Mouse (Mus musculus) hindbrain, embryonic 12.5 days (tissue): ENCODE results near the gene Olfr1121. TPM values are rescaled to one million over a fixed set of nuclear protein-coding genes. Genes with fewer than 3 reads are reported as not detected.
"Not testable (repeated sequence)": the region's sequence is repeated elsewhere in the genome, so short reads cannot be mapped to it uniquely, and the experiment has no call there.

ENCODE experiments used
- ATAC-seq: fragments of 200-750 bp; cut with Nextera tagmentation; 2 replicates; pipeline ENCODE4 v1.8.0; 2017; ENCODE audit warnings: moderate TSS enrichment; ENCODE audit not compliant: low FRiP score
- H3K27ac ChIP-seq: fragments of 300-500 bp; sonication (generic); 2 replicates; pipeline ENCODE4 v1.5.1; 2016; ENCODE audit warnings: mild to moderate bottlenecking
- H3K27me3 ChIP-seq: fragments of 300-500 bp; sonication (generic); 2 replicates; pipeline ENCODE4 v1.6.1; 2016; ENCODE audit warnings: mild to moderate bottlenecking
- H3K36me3 ChIP-seq: fragments of 300-500 bp; sonication (generic); 2 replicates; pipeline ENCODE4 v1.6.1; 2016; ENCODE audit warnings: mild to moderate bottlenecking
- H3K4me1 ChIP-seq: fragments of 300-500 bp; sonication (generic); 2 replicates; pipeline ENCODE4 v1.6.1; 2016
- H3K4me2 ChIP-seq: fragments of 300-500 bp; sonication (generic); replicated peaks from 2 replicates; pipeline ENCODE4 v1.6.1; 2016; ENCODE audit warnings: mild to moderate bottlenecking
- H3K4me3 ChIP-seq: fragments of 300-500 bp; sonication (generic); 2 replicates; pipeline ENCODE4 v1.5.1; 2016; ENCODE audit warnings: mild to moderate bottlenecking
- H3K9ac ChIP-seq: fragments of 300-500 bp; sonication (generic); 2 replicates; pipeline ENCODE4 v1.6.1; 2016; ENCODE audit warnings: mild to moderate bottlenecking, moderate library complexity
- H3K9me3 ChIP-seq: fragments of 300-500 bp; sonication (generic); replicated peaks from 2 replicates; pipeline ENCODE4 v1.6.1; 2016; ENCODE audit warnings: mild to moderate bottlenecking
- WGBS: fragments of 180-500 bp; shearing (Covaris S2); methylation state at CpG from one replicate; pipeline ENCODE4 v1.1.7; 2016; 5-methylcytosine and 5-hydroxymethylcytosine counted together
- polyA plus RNA-seq: library from polyadenylated mRNA; unstranded; fragments of >200 nt; fragmentation: Nextera tagmentation; extraction: Ambion mirVana; gene quantifications from 2 replicates; pipeline ENCODE4 v1.2.1, GENCODE M21; 2016

Olfr1121 gene
- polyA plus RNA-seq = not detected in 2 replicates

DNA sequence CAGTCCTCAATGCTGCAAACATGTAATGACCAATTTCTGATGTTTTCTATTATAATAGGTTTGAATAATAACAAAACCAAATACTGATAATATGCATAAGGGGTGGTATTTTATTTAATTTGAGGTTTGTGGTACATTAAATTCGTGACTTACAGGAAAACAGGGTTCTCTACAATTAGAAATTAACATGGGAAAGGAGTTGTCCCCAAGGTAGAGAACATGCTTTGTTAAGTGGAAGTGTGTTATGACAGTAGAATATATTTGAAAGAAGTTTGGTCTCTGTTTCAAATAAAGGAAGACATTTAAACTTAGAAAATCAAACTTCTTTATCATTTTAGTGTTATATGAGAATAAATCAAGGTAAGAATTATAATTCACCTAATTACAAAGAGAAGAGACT is at the start of gene Olfr1121:
Gene Olfr1121, plus strand, starts transcription at position 301 of the 400 bp plus-strand sequence.
- H3K36me3 ChIP-seq = no peaks in the 10 kb centered on the region
- H3K4me1 ChIP-seq = no peaks in the 10 kb centered on the region
- no peak within 1 kb of the TSS for H3K9ac ChIP-seq
- H3K4me2 ChIP-seq = no peak within 1 kb of the TSS
- no peak within 1 kb of the TSS for H3K4me3 ChIP-seq
- 36% methylated on average over 1 of the region's 1 CpGs for WGBS
- no peak for ATAC-seq
- H3K27ac ChIP-seq = no peak within 1 kb of the TSS
- no peaks in the 10 kb centered on the region for H3K27me3 ChIP-seq
- no peaks in the 10 kb centered on the region for H3K9me3 ChIP-seq

DNA sequence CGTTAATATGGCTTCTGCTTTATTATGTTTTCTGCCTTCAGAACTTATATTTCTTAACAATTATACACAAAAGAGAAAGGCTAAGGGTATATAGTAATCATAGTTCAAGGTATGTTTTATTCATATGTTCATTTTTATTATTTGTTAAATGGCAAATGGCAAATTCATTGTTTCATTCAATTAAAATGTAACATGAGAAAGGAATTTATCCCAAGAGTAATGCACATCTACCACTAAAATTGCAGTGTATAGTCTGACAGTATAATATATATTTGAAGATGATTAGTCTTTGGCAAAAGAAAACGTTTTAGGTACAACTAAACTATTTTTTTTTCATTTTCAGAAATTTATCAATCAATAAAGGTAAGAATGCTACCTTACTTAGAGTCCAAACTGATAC is 15.2 kb upstream of the Olfr1121 start, which contains the start of gene Olfr1120:
Gene Olfr1120, plus strand, starts transcription at position 301 of the 400 bp plus-strand sequence.
- no peak within 1 kb of the TSS for H3K27ac ChIP-seq
- no peak within 1 kb of the TSS for H3K4me2 ChIP-seq
- no peak within 1 kb of the TSS for H3K4me3 ChIP-seq
- no peak for ATAC-seq
- no peaks in the 10 kb centered on the region for H3K9me3 ChIP-seq
- WGBS = 65% methylated on average over 2 of the region's 2 CpGs
- H3K9ac ChIP-seq = no peak within 1 kb of the TSS
- H3K36me3 ChIP-seq = no peaks in the 10 kb centered on the region
- no peaks in the 10 kb centered on the region for H3K4me1 ChIP-seq
- no peaks in the 10 kb centered on the region for H3K27me3 ChIP-seq

DNA sequence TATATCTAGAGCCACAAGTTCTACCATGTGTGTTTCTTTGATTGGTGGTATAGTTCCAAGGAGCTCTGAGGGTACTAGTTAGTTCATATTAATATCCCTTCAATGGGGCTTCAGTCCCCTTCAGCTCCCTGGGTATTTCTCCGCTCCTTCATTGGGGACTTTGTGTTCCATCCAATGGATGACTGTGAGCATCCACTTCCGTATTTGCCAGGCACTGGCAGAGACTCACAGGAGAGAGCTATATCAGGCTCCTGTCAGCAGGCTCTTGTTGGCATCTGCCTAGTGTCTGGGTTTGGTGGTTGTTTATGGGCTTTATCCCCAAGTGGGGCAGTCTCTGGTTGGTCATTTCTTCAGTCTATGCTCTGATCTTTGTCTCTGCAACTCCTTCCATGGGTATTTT is 9.6 kb upstream of the Olfr1121 start:
- H3K9me3 ChIP-seq, H3K4me1 ChIP-seq, H3K4me2 ChIP-seq, H3K27me3 ChIP-seq, H3K27ac ChIP-seq, H3K9ac ChIP-seq, ATAC-seq, H3K36me3 ChIP-seq, H3K4me3 ChIP-seq: not testable (repeated sequence)
- 83% methylated on average over 2 of the region's 2 CpGs for WGBS

DNA sequence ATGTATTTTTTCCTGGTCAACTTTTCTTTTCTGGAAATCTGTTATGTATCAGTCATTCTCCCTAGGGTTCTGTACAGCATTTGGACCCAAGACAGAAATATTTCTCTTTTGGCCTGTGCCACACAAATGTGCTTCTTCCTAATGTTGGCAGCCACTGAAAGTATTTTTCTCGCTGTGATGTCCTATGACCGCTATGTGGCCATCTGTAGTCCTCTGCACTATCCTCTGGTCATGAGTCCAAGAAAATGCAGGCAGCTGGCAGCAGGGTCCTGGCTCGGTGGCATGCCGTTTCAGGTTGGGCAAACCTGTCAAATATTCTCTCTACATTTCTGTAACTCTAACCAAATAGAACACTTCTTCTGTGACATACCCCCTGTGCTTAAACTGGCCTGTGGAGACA is 2.0 kb downstream of the Olfr1121 start:
- Histone ChIP-seq H3K4me1 (no peaks in the 10 kb centered on the region), H3K27ac (no peak overlapping the region), H3K9me3 (no peaks in the 10 kb centered on the region), H3K36me3 (no peaks in the 10 kb centered on the region), H3K27me3 (no peaks in the 10 kb centered on the region), H3K9ac (no peak overlapping the region), H3K4me2 (no peak overlapping the region), H3K4me3 (no peak overlapping the region)
- WGBS = 89% methylated on average over 4 of the region's 4 CpGs
- no peak for ATAC-seq

DNA sequence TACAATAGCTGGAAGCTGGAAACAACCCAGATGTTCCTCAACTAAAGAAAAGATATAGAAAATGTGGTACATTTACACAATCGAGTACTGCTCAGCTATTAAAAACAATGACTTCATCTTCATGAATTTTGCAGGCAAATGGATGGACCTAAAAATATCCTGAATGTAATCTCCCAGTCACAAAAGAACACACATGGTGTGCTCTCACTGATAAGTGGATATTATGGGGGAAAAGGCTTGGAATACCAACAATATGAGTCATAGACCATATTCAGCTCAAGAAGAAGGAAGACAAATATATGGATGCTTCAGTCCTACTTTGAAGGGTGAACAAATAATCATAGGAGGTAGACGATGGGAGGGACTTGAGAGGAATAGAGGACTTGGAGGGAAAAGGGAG is 14.2 kb downstream of the Olfr1121 start:
- H3K9me3 ChIP-seq = no peaks in the 10 kb centered on the region
- H3K27me3 ChIP-seq = no peaks in the 10 kb centered on the region
- no peaks in the 10 kb centered on the region for H3K4me1 ChIP-seq
- ATAC-seq = no peak
- H3K4me3 ChIP-seq = no peak overlapping the region
- no peak overlapping the region for H3K27ac ChIP-seq
- 90% methylated on average over 2 of the region's 2 CpGs for WGBS
- no peak overlapping the region for H3K4me2 ChIP-seq
- no peak overlapping the region for H3K9ac ChIP-seq
- no peaks in the 10 kb centered on the region for H3K36me3 ChIP-seq

DNA sequence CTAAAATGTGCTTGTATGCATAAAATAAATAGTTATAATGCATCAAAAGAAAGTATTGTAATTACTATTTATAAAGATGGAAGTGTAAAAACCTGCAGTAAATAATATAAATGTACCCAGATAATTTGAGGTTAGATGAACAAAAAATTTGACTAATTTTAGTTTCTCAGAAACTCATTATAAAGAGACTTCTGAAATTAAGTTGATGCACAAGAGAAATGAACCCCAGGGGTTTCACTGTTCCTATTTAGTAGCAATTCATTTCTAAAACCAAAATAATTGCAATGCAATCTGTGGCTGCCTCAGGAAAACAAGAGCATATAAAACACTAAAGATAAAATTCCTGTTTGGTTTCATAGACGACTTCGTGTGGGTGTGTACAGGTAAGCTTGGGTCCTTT is 15.9 kb downstream of the Olfr1121 start, which contains the start of gene Olfr1122:
Gene Olfr1122, plus strand, starts transcription at position 301 of the 400 bp plus-strand sequence.
- Histone ChIP-seq H3K27me3 (no peaks in the 10 kb centered on the region), H3K9ac (no peak within 1 kb of the TSS), H3K4me2 (no peak within 1 kb of the TSS), H3K4me3 (no peak within 1 kb of the TSS), H3K9me3 (no peaks in the 10 kb centered on the region), H3K36me3 (no peaks in the 10 kb centered on the region), H3K27ac (no peak within 1 kb of the TSS), H3K4me1 (no peaks in the 10 kb centered on the region)
- WGBS = 91% methylated on average over 2 of the region's 2 CpGs
- ATAC-seq = no peak

- not testable (repeated sequence) for H3K4me3 ChIP-seq, H3K4me1 ChIP-seq, H3K27ac ChIP-seq, H3K9me3 ChIP-seq, H3K4me2 ChIP-seq, H3K27me3 ChIP-seq, H3K9ac ChIP-seq, H3K36me3 ChIP-seq
- WGBS = 89% methylated on average over 5 of the region's 5 CpGs
- peak; percentile 38; the same call in 1 of the 2 replicates for ATAC-seq
These were observed 23.9 kb downstream of the Olfr1121 start for GRCm38 (mm10) chr2:87393605-87394004.

DNA sequence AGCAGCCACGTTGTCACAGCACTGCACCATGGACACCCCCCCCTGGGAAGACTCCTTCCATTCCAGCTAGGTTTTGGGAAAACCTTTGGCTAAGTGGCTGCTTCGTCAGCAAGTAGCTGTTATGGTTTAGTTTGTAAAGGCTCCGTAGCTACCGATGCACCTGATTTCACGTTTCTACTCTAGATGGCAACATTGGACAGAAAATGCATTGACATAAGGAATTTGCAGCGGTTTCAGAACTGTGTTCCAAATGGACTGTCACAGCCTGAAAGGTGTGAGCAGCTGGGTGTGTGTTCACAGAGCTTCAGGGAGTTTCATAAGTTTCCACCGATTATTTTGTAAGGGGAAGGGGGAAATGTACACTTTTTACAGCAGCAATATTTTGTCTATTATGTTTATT is 25.0 kb downstream of the Olfr1121 start:
- not testable (repeated sequence) for H3K9me3 ChIP-seq, H3K27ac ChIP-seq, H3K4me1 ChIP-seq, H3K36me3 ChIP-seq, H3K9ac ChIP-seq, H3K4me3 ChIP-seq, H3K4me2 ChIP-seq, ATAC-seq, H3K27me3 ChIP-seq
- WGBS = 84% methylated on average over 7 of the region's 7 CpGs

GRCm38 (mm10) chr2:87416335-87416734 is 46.6 kb downstream of the Olfr1121 start, which contains the start of gene Olfr1123:
Gene Olfr1123 (plus strand): TSS chr2:87416635.
- Histone ChIP-seq H3K36me3 (no peaks in the 10 kb centered on the region), H3K4me3 (no peak within 1 kb of the TSS), H3K4me2 (no peak within 1 kb of the TSS), H3K27me3 (no peaks in the 10 kb centered on the region), H3K9me3 (no peaks in the 10 kb centered on the region), H3K27ac (no peak within 1 kb of the TSS), H3K4me1 (no peaks in the 10 kb centered on the region), H3K9ac (no peak within 1 kb of the TSS)
- WGBS = 91% methylated on average over 1 of the region's 1 CpGs
- no peak for ATAC-seq

Other genes with a start within 250 kb of the Olfr1121 start
- gene Olfr1110, start 229.6 kb upstream of the Olfr1121 start, polyA plus RNA-seq = not detected in 2 replicates
- not detected in 2 replicates for gene Olfr1111, start 217.3 kb upstream of the Olfr1121 start, polyA plus RNA-seq
- not detected in 2 replicates for gene Olfr1112, start 182.1 kb upstream of the Olfr1121 start, polyA plus RNA-seq
- gene Olfr1113, start 160.9 kb upstream of the Olfr1121 start, polyA plus RNA-seq = not detected in 2 replicates
- gene Olfr1115, start 121.9 kb upstream of the Olfr1121 start, polyA plus RNA-seq = not detected in 2 replicates
- not detected in 2 replicates for gene Olfr1116, start 102.4 kb upstream of the Olfr1121 start, polyA plus RNA-seq
- gene Olfr1118, start 62.3 kb upstream of the Olfr1121 start, polyA plus RNA-seq = not detected in 2 replicates
- not detected in 2 replicates for gene Olfr1120, start 15.1 kb upstream of the Olfr1121 start, polyA plus RNA-seq
- gene Olfr1122, start 16.0 kb downstream of the Olfr1121 start, polyA plus RNA-seq = not detected in 2 replicates
- not detected in 2 replicates for gene Olfr1123, start 46.7 kb downstream of the Olfr1121 start, polyA plus RNA-seq
- 0.12 TPM in 1 of 2 replicates, not detected in the other for gene Olfr1124, start 60.4 kb downstream of the Olfr1121 start, polyA plus RNA-seq
- not detected in 2 replicates for gene Olfr1126, start 84.1 kb downstream of the Olfr1121 start, polyA plus RNA-seq
- gene Pramel7, start 127.2 kb downstream of the Olfr1121 start, polyA plus RNA-seq = not detected in 2 replicates
- gene Pramel6, start 136.7 kb downstream of the Olfr1121 start, polyA plus RNA-seq = not detected in 2 replicates
- gene Olfr153, start 161.9 kb downstream of the Olfr1121 start, polyA plus RNA-seq = not detected in 2 replicates
- not detected in 2 replicates for gene Olfr1128, start 175.6 kb downstream of the Olfr1121 start, polyA plus RNA-seq
- not detected in 2 replicates for gene Olfr1129, start 204.0 kb downstream of the Olfr1121 start, polyA plus RNA-seq
- gene Olfr1130, start 236.3 kb downstream of the Olfr1121 start, polyA plus RNA-seq = not detected in 2 replicates